Comparison of ENCODE assay signal across 26 mouse cellular contexts in the genomic region with DNA sequence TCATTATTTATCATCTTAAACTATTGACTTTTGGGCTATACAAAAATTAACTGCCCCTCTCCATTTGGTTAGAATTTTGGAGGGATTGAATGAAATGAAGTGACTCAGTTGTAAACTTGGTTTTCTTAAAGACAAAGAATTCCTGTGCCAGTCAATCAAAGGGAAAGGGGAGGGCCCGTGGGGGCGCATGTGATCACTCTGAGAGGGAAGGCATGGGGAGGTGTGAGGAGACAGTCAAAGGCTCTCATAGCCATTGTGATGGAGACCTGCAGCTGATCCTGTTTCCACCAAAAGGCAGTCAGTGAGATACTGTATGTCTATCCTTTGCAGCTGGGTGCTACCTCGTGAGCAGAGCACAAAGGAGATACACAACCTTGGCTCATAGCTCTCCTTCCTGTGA.
"Had no signal": no experiment of that assay in that cellular context is flagged by ENCODE, and none has a peak within 500 bp of the region (broad histone marks: within the 10 kb centered on the region; RNA-seq: fewer than 3 reads in every experiment).

No protein-coding gene starts in this region.

- H3K27ac ChIP-seq: forebrain, embryonic 15.5 days; heart, adult 2 months; heart, embryonic 13.5 days; heart, embryonic 15.5 days; hindbrain, embryonic 14.5 days; kidney, embryonic 15.5 days; kidney, postnatal 0 days; limb, embryonic 13.5 days; limb, embryonic 15.5 days had no signal

- H3K9ac ChIP-seq: forebrain, embryonic 15.5 days; forebrain, postnatal 0 days; heart, embryonic 13.5 days; heart, embryonic 15.5 days; hindbrain, embryonic 14.5 days; kidney, embryonic 15.5 days; limb, embryonic 13.5 days; limb, embryonic 15.5 days had no signal

- H3K4me2 ChIP-seq: forebrain, embryonic 15.5 days; heart, embryonic 11.5 days; heart, embryonic 13.5 days; heart, embryonic 15.5 days; hindbrain, embryonic 14.5 days; kidney, embryonic 15.5 days; limb, embryonic 13.5 days; limb, embryonic 15.5 days had no signal

- H3K36me3 ChIP-seq: forebrain, embryonic 15.5 days; heart, embryonic 13.5 days; heart, embryonic 15.5 days; kidney, embryonic 15.5 days; limb, embryonic 13.5 days; limb, embryonic 15.5 days had no signal

- H3K9me3 ChIP-seq: forebrain, embryonic 15.5 days; heart, embryonic 13.5 days; heart, embryonic 15.5 days; kidney, embryonic 15.5 days; limb, embryonic 13.5 days; limb, embryonic 15.5 days had no signal

- DNase-seq: forebrain, postnatal 0 days; gastrocnemius, postnatal 14 days; gastrocnemius, postnatal 36 days; heart, adult 11 months; heart, adult 2 months; heart, postnatal 14 days; heart, postnatal 36 days; kidney, adult 11 months; kidney, adult 2 months; kidney, adult 9 months; kidney, postnatal 14 days; kidney, postnatal 36 days; layer of hippocampus, adult 9-11 months; layer of hippocampus, postnatal 36 days; left cerebral cortex, postnatal 4 days had no signal

- H3K4me1 ChIP-seq: heart, embryonic 13.5 days; heart, embryonic 15.5 days had no signal

- ATAC-seq: forebrain, embryonic 15.5 days; forebrain, postnatal 0 days; hindbrain, embryonic 16.5 days; intestine, embryonic 16.5 days had no signal

- H3K4me3 ChIP-seq: forebrain, embryonic 15.5 days; heart, adult 2 months; heart, embryonic 13.5 days; heart, embryonic 15.5 days; kidney, embryonic 15.5 days; limb, embryonic 13.5 days; limb, embryonic 15.5 days had no signal

- H3K27me3 ChIP-seq: forebrain, embryonic 15.5 days; heart, embryonic 13.5 days; heart, embryonic 15.5 days had no signal
